Mouse (Mus musculus): ENCODE results near the gene Dgcr8. TPM values are rescaled to one million over a fixed set of nuclear protein-coding genes. Genes with fewer than 3 reads are reported as not detected.

Dgcr8 gene
- polyA plus RNA-seq (2012; rRNA removed): 2.6 and 4.9 TPM in 2 replicates

DNA sequence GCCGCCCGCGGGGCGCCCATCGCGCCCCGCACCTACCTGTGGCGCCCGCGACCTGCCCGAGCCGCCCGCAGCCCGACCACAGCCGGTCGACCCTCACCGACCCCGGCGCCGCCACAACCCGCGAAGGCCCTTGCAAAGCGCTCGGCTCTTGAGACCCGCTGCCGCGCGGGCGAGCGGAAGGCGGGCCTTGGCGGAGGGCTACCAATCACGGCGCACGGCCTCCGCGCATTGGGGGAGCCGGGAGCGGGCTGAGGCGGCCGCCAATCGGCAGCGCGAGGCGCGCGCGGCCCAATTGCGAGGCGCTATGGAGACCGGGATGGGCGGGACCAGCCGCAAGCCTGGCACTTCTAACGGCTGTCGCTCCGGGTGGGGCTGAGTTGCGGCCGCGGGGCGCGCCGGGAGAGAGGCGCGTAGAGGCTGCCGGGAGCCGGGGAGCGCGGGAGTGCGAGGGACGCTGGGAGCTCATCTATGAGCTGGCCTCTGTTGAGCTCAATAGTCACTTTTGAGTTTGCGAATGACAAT lies at the start of gene Dgcr8:
Gene Dgcr8 (minus strand): TSS at position 180 of the 522 bp plus-strand sequence.

DNA sequence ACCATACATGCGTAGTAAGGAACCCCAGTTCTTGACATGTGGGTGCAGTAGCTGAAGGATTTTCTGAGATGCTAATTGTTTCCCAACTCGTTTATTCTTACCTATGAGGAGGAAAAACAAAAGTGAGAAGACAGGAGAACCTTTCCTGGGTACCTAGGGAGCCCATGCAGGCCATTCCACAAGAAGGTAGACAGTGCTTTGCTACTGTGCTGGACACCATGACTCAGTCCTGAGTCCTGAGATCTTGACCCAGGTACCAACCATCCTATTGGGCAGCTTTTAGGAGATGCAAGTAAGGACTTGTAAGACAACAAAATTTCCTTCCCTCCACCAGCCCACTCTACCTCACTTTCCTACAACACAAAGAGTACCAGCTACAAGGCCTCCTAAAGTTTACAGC lies 30.8 kb downstream of the Dgcr8 start, which contains the start of gene Gm49776:
Gene Gm49776 (minus strand): TSS at position 101 of the 400 bp plus-strand sequence.

DNA sequence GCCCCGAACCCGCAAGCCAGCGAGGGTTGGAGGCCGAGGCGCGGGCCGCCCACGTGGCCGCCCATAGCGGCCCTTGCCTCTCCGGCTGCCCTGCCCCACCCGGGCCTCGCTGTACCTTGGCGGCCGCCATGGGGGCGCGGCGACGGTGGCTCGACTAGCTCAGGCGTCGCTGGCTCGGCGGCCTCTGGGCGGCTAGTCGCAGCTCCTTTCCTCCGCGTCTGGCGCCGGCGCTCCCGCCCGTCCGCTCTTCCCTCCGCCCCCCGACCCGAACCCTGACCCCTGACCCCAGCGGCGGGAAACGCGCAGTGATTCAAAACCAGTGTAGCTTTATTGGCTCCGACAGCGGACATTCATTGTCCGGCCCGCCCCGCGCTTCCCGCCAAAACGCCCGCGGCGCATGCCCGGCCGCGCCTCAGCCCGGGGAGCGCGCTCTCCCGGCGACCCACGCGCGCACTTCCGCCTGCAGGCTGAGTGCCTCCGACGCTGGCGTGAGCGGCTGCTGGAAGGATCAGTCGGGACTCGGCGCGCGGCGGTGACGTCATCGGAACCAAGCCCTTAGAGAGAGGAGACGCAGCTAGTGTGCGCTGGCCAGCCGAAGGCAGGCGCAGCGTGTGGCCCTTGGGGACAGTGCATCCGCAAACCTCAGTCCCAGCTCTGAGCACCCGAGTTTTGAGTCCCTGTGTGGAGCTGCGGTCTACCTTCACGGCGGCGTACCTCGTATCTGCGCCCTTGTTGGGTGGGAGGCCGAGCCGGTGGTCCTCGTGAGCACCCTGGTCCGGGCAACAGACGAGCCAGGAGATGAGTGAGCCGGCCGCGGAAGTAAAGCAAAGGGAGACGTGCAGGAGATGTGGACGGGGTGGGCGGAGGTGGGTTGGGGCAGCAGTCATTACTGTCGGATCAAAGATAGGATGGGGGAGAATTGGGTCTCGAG lies 40.3 kb downstream of the Dgcr8 start, which contains the start of the genes Trmt2a and Ranbp1:
Gene Trmt2a (plus strand): TSS at position 247 of the 931 bp plus-strand sequence.
Gene Ranbp1 (minus strand): TSS at position 300 of the 931 bp plus-strand sequence.

DNA sequence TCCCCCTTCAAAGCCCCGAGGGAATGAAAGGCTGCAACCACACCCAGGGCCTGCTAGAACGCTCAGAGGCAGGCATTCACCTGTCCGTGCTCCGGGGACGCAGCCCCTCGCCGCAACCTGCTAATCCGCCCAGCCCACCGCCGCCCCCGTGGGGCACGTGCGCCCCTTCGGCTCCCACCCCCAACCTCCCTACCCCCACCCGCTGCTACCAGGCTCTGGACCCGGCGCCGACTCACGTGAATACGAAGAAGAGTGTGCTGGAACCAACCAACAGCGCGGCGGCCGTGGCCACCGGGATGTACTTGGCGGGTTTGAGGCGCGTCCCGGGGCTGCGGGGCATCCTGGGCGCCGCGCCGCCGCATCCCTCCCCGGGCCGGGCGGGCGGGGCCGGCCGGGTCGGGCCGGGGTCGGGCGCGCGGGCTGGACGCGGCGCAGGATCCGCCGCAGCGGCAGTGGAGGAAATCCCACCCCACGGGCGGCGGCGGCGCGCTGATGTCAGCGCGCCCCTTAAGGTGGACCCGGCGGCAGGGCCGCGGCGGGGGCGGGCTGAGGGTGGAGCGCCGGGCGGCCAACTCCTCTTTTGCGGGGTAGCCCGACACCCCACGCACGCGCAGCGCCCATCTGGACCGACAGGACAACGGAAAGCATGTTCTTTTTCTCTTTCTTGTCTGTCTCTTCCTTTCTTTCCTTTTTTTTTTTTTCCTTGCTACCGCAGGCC lies 54.2 kb downstream of the Dgcr8 start, which contains the start of gene Zdhhc8:
Gene Zdhhc8 (minus strand): TSS at position 466 of the 718 bp plus-strand sequence.

DNA sequence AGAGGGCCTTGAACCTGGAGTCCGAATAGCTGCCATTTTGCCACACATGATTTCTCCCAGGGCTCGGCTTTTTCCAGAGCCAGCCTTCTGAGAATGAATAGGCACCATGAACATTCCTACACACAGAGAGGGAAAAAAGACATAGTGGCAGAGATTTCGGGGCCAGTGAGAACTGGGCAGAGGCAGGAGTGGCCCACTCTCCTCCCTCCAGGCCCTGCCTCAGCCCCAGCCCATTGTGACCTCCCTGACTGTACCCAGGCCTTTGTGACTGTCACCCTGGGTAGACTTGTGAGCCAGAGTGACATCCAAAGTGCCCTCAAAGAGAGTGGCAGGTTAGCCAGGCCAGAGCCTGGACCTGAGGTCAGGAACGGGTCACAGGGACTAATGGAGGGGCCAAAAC lies 71.5 kb downstream of the Dgcr8 start, which contains the start of gene Ccdc188:
Gene Ccdc188 (plus strand): TSS at position 301 of the 400 bp plus-strand sequence.

Other genes with a start within 250 kb of the Dgcr8 start
- 32.9 and 53.4 TPM in 2 replicates for gene Dgcr6, start 236.4 kb downstream of the Dgcr8 start, polyA plus RNA-seq (2012; rRNA removed)
- 17.1 and 18.7 TPM in 2 replicates for gene Prodh, start 199.0 kb downstream of the Dgcr8 start, polyA plus RNA-seq (2012; rRNA removed)
- 8.3 and 11.5 TPM in 2 replicates for gene Rtn4r, start 161.6 kb downstream of the Dgcr8 start, polyA plus RNA-seq (2012; rRNA removed)
- not detected in 2 replicates for gene Ccdc188, start 71.4 kb downstream of the Dgcr8 start, polyA plus RNA-seq (2012; rRNA removed)
- 44.7 and 45.3 TPM in 2 replicates for gene Zdhhc8, start 54.1 kb downstream of the Dgcr8 start, polyA plus RNA-seq (2012; rRNA removed)
- gene Trmt2a, start 40.6 kb downstream of the Dgcr8 start, polyA plus RNA-seq (2012; rRNA removed): 21.1 and 23.2 TPM in 2 replicates
- gene Ranbp1, start 40.5 kb downstream of the Dgcr8 start, polyA plus RNA-seq (2012; rRNA removed): 33.3 and 35.3 TPM in 2 replicates
- gene Gm49776, start 30.9 kb downstream of the Dgcr8 start, polyA plus RNA-seq (2012; rRNA removed): not detected in 2 replicates
- gene Tango2, start 58.9 kb upstream of the Dgcr8 start, polyA plus RNA-seq (2012; rRNA removed): 14.6 and 14.9 TPM in 2 replicates
- gene Arvcf, start 58.9 kb upstream of the Dgcr8 start, polyA plus RNA-seq (2012; rRNA removed): 6.5 and 9.3 TPM in 2 replicates
- gene Txnrd2, start 137.1 kb upstream of the Dgcr8 start, polyA plus RNA-seq (2012; rRNA removed): 9.4 and 9.9 TPM in 2 replicates
- 74.6 and 90.5 TPM in 2 replicates for gene Comt, start 137.6 kb upstream of the Dgcr8 start, polyA plus RNA-seq (2012; rRNA removed)
- 6.6 and 10.6 TPM in 2 replicates for gene Gnb1l, start 209.5 kb upstream of the Dgcr8 start, polyA plus RNA-seq (2012; rRNA removed)
- gene Rtl10, start 209.7 kb upstream of the Dgcr8 start, polyA plus RNA-seq (2012; rRNA removed): 2.4 and 3.0 TPM in 2 replicates

Measured in stomach, adult 2 months (tissue).